Mouse (Mus musculus) heart, embryonic 12.5 days (tissue): ENCODE data around the gene Gm20388. TPM values are rescaled to one million over a fixed set of nuclear protein-coding genes. Genes with fewer than 3 reads are reported as not detected.

Source experiments
- ATAC-seq: fragments of 200-750 bp; cut with Nextera tagmentation; 2 replicates; pipeline ENCODE4 v1.8.0; 2017; ENCODE audit warnings: moderate TSS enrichment, moderate library complexity; ENCODE audit not compliant: insufficient number of reproducible peaks, low FRiP score
- H3K27ac ChIP-seq: fragments of 300-500 bp; sonication (generic); 2 replicates; pipeline ENCODE4 v1.5.1; 2016; ENCODE audit warnings: mild to moderate bottlenecking, moderate library complexity; ENCODE audit not compliant: poor library complexity, severe bottlenecking
- H3K27me3 ChIP-seq: fragments of 300-500 bp; sonication (generic); replicated peaks from 2 replicates; pipeline ENCODE4 v1.6.1; 2016; ENCODE audit warnings: mild to moderate bottlenecking, moderate library complexity
- H3K36me3 ChIP-seq: fragments of 300-500 bp; sonication (generic); 2 replicates; pipeline ENCODE4 v1.6.1; 2016; ENCODE audit warnings: mild to moderate bottlenecking, moderate library complexity
- H3K4me1 ChIP-seq: fragments of 300-500 bp; sonication (generic); replicated peaks from 2 replicates; pipeline ENCODE4 v1.6.1; 2016; ENCODE audit warnings: mild to moderate bottlenecking
- H3K4me2 ChIP-seq: fragments of 300-500 bp; sonication (generic); 2 replicates; pipeline ENCODE4 v1.6.1; 2016; ENCODE audit warnings: mild to moderate bottlenecking, moderate library complexity
- H3K4me3 ChIP-seq: fragments of 300-500 bp; sonication (generic); 2 replicates; pipeline ENCODE4 v1.5.1; 2016; ENCODE audit warnings: mild to moderate bottlenecking
- H3K9ac ChIP-seq: fragments of 300-500 bp; sonication (generic); 2 replicates; pipeline ENCODE4 v1.6.1; 2016; ENCODE audit warnings: mild to moderate bottlenecking, moderate library complexity
- H3K9me3 ChIP-seq: fragments of 300-500 bp; sonication (generic); replicated peaks from 2 replicates; pipeline ENCODE4 v1.6.1; 2016; ENCODE audit warnings: mild to moderate bottlenecking, moderate library complexity
- WGBS: fragments of 180-500 bp; shearing (Covaris S2); methylation state at CpG from one replicate; pipeline ENCODE4 v1.1.7; 2016; 5-methylcytosine and 5-hydroxymethylcytosine counted together
- polyA plus RNA-seq: library from polyadenylated mRNA; unstranded; fragments of >200 nt; fragmentation: Nextera tagmentation; extraction: Ambion mirVana; gene quantifications from 2 replicates; pipeline ENCODE4 v1.2.1, GENCODE M21; 2016

Gene Gm20388
- polyA plus RNA-seq, 1 experiment from 2014 or later: not detected

DNA sequence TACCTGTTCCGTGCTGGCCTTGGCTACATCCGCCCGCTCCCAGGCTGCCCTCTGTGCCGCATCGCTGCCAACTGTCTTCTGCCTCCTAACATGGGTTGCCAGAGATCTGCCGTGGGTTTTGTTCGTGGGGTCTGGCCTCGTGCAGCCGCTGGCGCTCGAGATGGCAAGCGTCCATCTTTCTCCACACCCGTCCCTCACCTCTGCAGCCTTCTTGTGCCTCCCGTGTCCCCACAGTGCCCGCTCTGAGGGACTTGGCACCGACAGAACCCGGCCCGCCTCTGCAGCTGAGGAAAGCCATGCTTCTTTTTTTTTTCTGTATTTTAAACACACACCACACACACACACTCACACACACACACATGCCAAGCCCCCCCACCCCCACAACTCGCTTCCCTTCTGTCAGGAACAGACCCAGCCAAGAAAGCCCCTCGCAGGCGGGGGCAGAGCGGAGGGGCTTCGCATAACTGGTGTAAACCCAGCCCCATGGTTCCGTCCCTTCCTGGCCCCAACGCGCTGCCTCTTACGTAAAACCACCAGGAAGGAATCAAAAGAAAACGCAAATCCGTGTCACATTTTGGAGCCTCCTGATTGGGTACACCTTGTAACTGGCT lies 2841.6 kb downstream of the Gm20388 start:
- no peak overlapping the region for H3K4me2 ChIP-seq
- H3K9me3 ChIP-seq: no peaks in the 10 kb centered on the region
- H3K4me3 ChIP-seq: no peak overlapping the region
- no peaks in the 10 kb centered on the region for H3K4me1 ChIP-seq
- ATAC-seq: no peak
- no peak overlapping the region for H3K9ac ChIP-seq
- 80% methylated on average over 29 of the region's 29 CpGs for WGBS
- no peaks in the 10 kb centered on the region for H3K36me3 ChIP-seq
- no peak overlapping the region for H3K27ac ChIP-seq
- peaks cover 73% of the 10 kb centered on the region for H3K27me3 ChIP-seq

DNA sequence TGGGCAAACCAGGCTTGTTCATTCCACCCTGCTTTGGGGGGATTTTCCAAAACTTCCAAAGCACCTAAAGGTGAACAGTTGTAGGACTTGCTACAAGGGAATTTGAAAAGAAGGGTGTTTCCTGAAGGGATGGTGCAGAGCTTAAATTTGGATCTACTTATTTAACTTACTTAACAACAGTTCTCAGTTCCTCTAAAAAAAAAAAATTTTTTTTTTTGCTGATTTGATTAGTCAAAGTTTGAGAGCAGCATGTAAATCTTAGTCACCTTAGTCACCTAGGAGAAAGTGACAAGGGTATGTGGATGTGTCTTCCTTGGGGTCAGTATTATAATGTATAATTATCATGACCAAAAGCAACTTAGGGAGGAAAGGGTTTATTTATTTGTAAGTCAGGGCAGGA lies 2848.0 kb downstream of the Gm20388 start:
- H3K9me3 ChIP-seq: no peaks in the 10 kb centered on the region
- no peak overlapping the region for H3K4me2 ChIP-seq
- no peaks in the 10 kb centered on the region for H3K36me3 ChIP-seq
- no peak overlapping the region for H3K9ac ChIP-seq
- no peak for ATAC-seq
- H3K27ac ChIP-seq: no peak overlapping the region
- peaks cover 33% of the 10 kb centered on the region for H3K27me3 ChIP-seq
- H3K4me3 ChIP-seq: no peak overlapping the region
- H3K4me1 ChIP-seq: peaks cover 10% of the 10 kb centered on the region

DNA sequence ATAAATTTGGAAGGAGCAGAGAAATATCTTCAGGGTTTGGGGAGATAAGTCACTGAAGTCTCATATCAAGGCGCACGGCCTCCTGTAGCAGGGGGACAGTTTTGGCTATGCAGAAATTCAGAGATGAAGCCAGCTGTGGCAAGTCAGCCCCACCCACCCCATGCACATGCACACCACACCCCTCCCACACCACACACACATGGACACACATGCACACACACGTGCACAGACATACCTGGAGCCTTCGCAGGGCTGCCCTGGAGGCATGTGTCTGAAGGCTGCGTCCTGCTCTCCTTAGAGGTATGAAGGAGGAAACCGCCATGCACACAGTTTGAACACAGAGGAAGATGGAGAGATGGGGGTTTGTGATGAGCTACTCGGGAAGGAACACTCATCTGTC lies 2849.5 kb downstream of the Gm20388 start:
- no peaks in the 10 kb centered on the region for H3K9me3 ChIP-seq
- WGBS: 75% methylated on average over 7 of the region's 7 CpGs
- ATAC-seq: no peak
- no peak overlapping the region for H3K4me3 ChIP-seq
- H3K9ac ChIP-seq: no peak overlapping the region
- peaks cover 26% of the 10 kb centered on the region for H3K27me3 ChIP-seq
- H3K4me2 ChIP-seq: no peak overlapping the region
- no peak overlapping the region for H3K27ac ChIP-seq
- no peaks in the 10 kb centered on the region for H3K36me3 ChIP-seq
- peaks cover 10% of the 10 kb centered on the region for H3K4me1 ChIP-seq

DNA sequence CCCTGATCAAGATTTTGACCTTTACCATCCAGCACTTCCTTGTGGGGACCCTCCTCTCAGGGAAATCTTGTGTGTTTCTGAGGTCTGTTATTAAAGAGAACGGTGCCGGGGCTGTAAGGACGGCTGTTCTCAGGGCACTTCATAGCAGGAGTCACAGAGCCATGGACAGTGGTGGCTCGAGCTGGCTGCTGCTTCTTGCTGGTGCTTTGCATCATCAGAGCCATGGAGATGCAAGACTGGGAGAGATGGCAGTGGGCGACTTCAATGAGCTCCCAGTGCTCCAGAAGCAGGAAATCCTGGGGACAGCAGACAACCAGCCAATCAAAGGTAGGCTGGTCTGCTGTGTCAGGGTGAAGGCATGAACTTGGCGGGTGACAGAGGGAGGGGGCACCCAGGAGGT lies 2850.5 kb downstream of the Gm20388 start:
- no peak for ATAC-seq
- peaks cover 26% of the 10 kb centered on the region for H3K27me3 ChIP-seq
- H3K36me3 ChIP-seq: no peaks in the 10 kb centered on the region
- peaks cover 10% of the 10 kb centered on the region for H3K4me1 ChIP-seq
- H3K4me2 ChIP-seq: no peak overlapping the region
- H3K9ac ChIP-seq: no peak overlapping the region
- no peak overlapping the region for H3K27ac ChIP-seq
- H3K4me3 ChIP-seq: no peak overlapping the region
- 63% methylated on average over 6 of the region's 6 CpGs for WGBS
- no peaks in the 10 kb centered on the region for H3K9me3 ChIP-seq

DNA sequence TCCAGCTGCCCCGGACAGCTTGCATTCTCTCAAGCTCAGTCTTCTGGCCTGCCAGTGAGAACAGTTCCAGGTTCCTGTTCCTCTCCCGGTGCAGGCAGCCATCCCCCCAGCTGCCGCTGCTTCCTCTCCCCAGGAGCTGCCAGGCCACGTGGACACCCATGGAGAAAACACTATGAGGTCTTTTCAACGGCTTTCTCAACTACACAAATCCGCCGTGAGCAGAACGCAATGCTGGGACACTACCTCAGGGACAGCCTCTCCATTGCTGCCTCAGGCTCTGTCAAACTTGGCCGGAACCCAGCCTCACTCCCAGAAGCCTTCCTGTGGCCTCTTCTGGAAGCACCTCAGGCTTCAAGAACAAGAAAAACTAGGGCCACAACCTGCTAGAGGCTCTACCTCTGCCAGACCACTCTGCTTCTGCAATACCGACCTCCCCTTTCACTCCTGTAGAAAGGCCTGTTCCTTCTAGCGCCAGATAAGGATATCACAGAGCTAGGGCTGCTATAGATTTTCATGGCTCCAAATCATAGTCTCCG lies 2852.2 kb downstream of the Gm20388 start:
- peaks cover 35% of the 10 kb centered on the region for H3K27me3 ChIP-seq

DNA sequence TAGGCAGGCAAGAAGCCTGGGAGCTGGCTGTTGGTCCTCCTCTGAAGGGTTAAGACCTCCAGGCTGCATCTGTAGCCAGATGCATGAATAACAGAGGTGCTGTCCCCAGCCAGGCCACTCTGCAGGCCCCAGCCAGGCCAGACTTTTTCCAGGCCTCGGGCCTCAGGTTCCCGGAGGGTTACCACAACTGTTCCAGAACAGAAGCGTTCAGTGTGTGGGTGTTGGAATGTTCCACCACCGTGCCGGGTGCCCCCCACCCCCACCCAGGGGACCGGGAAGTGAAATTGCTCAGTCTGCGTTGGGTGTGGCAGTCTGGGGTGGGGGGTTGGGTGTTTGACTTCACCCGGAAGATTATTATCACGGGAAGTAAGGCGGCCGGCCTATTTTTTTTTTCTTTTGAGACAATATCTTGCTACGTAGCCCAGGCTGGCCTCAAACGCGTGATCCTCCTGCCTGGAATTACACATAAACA lies 2852.7 kb downstream of the Gm20388 start:
- Histone ChIP-seq H3K36me3 (no peaks in the 10 kb centered on the region), H3K9me3 (no peaks in the 10 kb centered on the region), H3K4me1 (peaks cover 10% of the 10 kb centered on the region), H3K4me2 (no peak overlapping the region), H3K9ac (no peak overlapping the region), H3K4me3 (no peak overlapping the region), H3K27ac (no peak overlapping the region), H3K27me3 (peaks cover 39% of the 10 kb centered on the region)
- ATAC-seq: no peak
- 58% methylated on average over 14 of the region's 14 CpGs for WGBS

More for the DNA sequence above, 2852.2 kb downstream of the Gm20388 start:
- H3K4me3 ChIP-seq: no peak overlapping the region
- H3K4me2 ChIP-seq: no peak overlapping the region
- no peak overlapping the region for H3K27ac ChIP-seq
- H3K4me1 ChIP-seq: peaks cover 10% of the 10 kb centered on the region
- 34% methylated on average over 12 of the region's 12 CpGs for WGBS
- H3K9me3 ChIP-seq: no peaks in the 10 kb centered on the region
- no peak for ATAC-seq
- no peaks in the 10 kb centered on the region for H3K36me3 ChIP-seq
- H3K9ac ChIP-seq: no peak overlapping the region

DNA sequence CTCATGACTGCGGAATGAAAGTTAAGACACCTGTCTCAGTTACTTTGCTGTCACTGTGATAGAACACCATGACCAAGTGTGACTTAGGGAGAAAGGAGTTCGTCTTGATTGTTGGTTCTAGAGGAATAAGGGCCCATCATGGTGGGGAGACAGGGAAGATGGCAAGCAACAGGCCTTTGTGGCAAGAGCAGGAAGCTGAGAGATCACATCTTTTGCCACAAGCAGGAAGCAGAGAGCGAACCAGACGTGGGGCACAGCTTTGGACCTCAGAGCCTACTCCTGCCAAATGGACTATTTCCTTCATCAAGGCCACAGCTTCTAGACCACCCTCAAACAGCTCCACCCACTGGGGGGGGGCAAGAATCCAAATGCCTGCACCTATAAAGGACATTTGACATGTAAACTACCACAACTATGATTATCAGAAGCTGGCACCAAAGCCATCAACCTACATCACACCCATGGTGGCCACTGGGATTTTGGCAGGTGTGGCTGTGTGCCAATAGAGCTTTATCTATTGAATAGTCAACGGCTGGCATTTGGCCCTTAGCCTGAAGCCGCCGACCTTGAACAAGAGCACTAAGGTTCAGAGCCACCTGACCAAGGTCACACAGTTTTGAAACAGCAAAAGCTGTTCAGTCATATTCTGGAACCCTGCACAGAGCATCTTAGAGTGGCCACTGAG lies 2854.3 kb downstream of the Gm20388 start:
- Histone ChIP-seq H3K4me1 (peaks cover 10% of the 10 kb centered on the region), H3K36me3 (no peaks in the 10 kb centered on the region), H3K4me3 (no peak overlapping the region), H3K4me2 (no peak overlapping the region), H3K27me3 (peaks cover 54% of the 10 kb centered on the region), H3K9me3 (no peaks in the 10 kb centered on the region), H3K9ac (no peak overlapping the region), H3K27ac (no peak overlapping the region)
- no peak for ATAC-seq
- WGBS: 81% methylated on average over 7 of the region's 7 CpGs

DNA sequence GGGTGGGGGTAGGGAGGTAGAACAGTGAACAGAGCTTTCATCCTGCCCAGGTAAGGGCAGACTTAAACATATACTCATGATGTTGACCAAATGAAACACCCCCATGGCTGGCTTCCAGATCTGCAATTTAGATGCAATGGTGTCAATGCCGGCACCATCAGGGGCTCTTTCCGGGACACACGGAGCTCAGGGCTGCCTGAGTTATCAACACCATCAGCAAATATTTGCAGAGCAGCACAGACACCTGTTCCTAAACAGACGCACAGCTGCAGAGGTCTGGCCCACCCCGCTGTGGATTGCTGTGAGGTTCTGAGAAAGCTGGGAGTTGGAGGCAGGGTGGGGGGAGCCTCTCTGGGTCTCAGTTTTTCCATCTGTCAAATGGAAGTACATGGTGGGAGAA lies 2855.5 kb downstream of the Gm20388 start:
- Histone ChIP-seq H3K9ac (no peak overlapping the region), H3K27ac (no peak overlapping the region), H3K9me3 (no peaks in the 10 kb centered on the region), H3K36me3 (no peaks in the 10 kb centered on the region), H3K27me3 (peaks cover 55% of the 10 kb centered on the region), H3K4me2 (no peak overlapping the region), H3K4me3 (no peak overlapping the region), H3K4me1 (peaks cover 10% of the 10 kb centered on the region)
- no peak for ATAC-seq
- 54% methylated on average over 5 of the region's 5 CpGs for WGBS

DNA sequence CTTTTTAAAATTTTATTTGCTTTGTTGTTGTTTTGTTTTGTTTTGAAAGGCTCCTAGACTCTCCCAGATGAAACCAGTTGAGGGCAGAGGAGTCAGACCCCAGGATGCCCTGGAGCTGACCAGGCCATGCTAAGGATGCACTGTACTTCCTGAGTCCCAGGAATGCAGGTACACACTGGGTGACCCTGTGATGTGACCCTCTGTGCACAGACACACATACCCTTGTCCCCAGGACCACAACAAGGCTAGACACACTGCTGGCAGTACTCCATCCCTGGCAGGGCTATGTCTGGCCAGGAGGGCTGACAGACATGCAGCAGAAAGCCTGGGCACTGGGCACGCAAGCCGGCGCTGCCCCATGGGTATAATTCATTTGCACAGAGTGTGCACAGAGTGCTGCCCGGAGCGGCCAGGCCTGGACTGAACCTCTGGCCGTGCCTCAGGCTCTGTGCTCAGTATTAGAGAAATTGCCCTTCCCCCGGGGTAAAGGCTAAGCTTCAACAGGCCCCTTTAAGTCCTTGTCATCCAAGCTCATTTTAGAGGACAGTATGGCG lies 2856.1 kb downstream of the Gm20388 start:
- Histone ChIP-seq H3K4me3 (no peak overlapping the region), H3K27ac (no peak overlapping the region), H3K9me3 (no peaks in the 10 kb centered on the region), H3K9ac (no peak overlapping the region), H3K27me3 (peaks cover 50% of the 10 kb centered on the region), H3K4me1 (peaks cover 10% of the 10 kb centered on the region), H3K4me2 (no peak overlapping the region), H3K36me3 (no peaks in the 10 kb centered on the region)
- WGBS: 74% methylated on average over 8 of the region's 8 CpGs
- no peak for ATAC-seq

DNA sequence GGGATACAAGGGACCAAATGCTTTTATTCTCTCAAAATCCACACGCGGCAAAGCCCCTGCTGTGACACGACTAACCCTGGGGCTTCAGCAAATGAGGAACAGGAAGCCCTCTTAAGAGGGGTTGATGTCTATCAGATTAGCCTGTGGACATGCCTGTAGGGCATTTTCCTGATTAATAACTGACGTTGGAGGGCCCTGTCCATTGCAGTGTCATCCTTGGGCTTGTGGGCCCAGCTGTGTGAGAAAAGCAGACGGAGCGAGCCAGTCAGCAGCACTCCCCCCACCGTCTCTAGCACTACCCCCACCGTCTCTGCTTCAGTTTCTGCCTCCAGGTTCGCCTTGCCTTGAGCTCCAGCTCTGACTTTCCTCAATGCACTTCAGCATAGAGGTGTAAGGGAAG lies 2856.6 kb downstream of the Gm20388 start:
- H3K9me3 ChIP-seq: no peaks in the 10 kb centered on the region
- peaks cover 50% of the 10 kb centered on the region for H3K27me3 ChIP-seq
- no peak overlapping the region for H3K9ac ChIP-seq
- no peak overlapping the region for H3K27ac ChIP-seq
- 47% methylated on average over 9 of the region's 9 CpGs for WGBS
- ATAC-seq: no peak
- no peak overlapping the region for H3K4me2 ChIP-seq
- no peaks in the 10 kb centered on the region for H3K36me3 ChIP-seq
- no peak overlapping the region for H3K4me3 ChIP-seq
- peaks cover 10% of the 10 kb centered on the region for H3K4me1 ChIP-seq

DNA sequence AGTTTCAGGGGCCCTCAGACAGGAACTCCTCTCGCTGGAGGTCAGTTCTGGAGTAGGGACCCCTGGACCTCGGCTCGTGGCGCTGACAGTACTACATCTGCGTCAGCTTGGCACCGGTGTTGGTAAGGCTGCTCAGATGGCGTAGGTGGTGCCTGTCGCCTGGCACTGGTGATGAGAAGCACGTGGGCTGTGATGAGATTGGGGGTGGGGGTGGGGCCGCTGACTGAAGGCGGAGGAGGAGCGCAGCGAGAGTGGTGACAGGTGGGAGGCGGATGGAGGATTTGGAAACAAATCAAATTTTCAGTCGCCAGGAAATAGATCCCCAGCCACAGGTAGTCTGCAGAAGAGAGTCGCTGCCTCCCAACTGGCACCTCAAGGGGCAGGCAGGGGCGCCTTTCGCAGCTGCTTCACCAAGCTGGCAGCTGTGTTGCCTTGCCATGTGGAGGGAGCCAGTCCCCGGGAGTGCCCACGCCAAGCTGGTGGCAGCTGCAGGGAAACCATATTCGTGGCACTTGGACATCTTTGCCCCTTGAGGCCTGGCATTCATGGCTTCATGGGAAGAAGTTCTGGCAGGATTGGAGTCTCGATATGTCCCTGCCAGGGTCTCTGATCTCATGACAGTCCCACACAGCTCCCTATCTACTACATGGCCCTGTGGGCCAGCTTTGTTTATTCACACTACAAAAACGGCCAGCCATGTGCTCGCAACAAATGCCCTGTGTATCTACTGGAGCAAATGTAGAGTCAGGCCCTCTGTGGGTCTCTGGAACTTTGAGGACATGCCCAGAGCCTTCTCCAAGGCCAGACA lies 2858.8 kb downstream of the Gm20388 start:
- H3K4me1 ChIP-seq: no peaks in the 10 kb centered on the region
- no peak for ATAC-seq
- no peak overlapping the region for H3K4me2 ChIP-seq
- H3K9me3 ChIP-seq: no peaks in the 10 kb centered on the region
- no peak overlapping the region for H3K9ac ChIP-seq
- peaks cover 63% of the 10 kb centered on the region for H3K27me3 ChIP-seq
- H3K4me3 ChIP-seq: no peak overlapping the region
- H3K27ac ChIP-seq: no peak overlapping the region
- H3K36me3 ChIP-seq: no peaks in the 10 kb centered on the region
- 43% methylated on average over 24 of the region's 24 CpGs for WGBS
